Comparison of ENCODE assay signal across 9 mouse cellular contexts in the genomic region with DNA sequence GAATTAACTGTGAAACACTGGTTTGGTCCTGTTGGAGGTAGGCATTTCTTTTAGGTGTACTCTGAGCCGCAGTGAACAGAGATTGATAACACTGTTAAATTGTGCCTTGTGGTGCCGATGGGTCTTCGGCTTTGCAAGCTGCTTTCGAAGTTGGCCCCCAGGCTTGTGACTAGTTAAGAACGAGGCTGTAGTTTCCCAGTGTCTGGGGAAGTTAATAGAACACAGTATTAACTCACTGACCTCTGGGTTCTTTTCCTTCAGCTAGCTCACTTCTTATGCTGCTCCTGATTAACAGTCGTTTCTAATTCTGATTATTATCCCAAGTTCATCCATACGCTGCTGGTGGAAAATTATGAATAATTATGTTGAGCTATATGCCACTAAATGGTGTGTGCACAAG. TPM values are rescaled to one million over a fixed set of nuclear protein-coding genes. Genes with fewer than 3 reads are reported as not detected.
DNase-seq lines count a peak whose midpoint lies in the region; ATAC-seq lines count a peak whose summit lies in the region.
"Had no signal": no experiment of that assay in that cellular context is flagged by ENCODE, and none has a peak within 500 bp of the region (broad histone marks: within the 10 kb centered on the region; RNA-seq: fewer than 3 reads in every experiment).

No protein-coding gene starts in this region.

- ATAC-seq in lung, embryonic 16.5 days (ENCODE audit: low read depth) = no peak
- ATAC-seq in hindbrain, embryonic 11.5 days (ENCODE audit: low FRiP score) = no peak
- ATAC-seq in limb, embryonic 12.5 days (ENCODE audit: insufficient number of reproducible peaks, insufficient read depth, low FRiP score, low TSS enrichment, low read depth) = no peak
- ATAC-seq in stomach, embryonic 14.5 days (ENCODE audit: insufficient number of reproducible peaks, insufficient read depth, low FRiP score, low read depth) = no peak

- H3K4me3 ChIP-seq in lung, embryonic 16.5 days (ENCODE audit: low read length) = peak overlapping the region; percentile 82
- peak overlapping the region; percentile 76 for H3K4me3 ChIP-seq in hindbrain, embryonic 11.5 days (ENCODE audit: low read depth, low read length)
- peak overlapping the region; percentile 79 for H3K4me3 ChIP-seq in limb, embryonic 12.5 days (replicated peaks)
- H3K4me3 ChIP-seq in stomach, embryonic 14.5 days (ENCODE audit: low read depth, low read length) = peak overlapping the region; percentile 71

- no peak overlapping the region for H3K27ac ChIP-seq in lung, embryonic 16.5 days (ENCODE audit: low read length)
- H3K27ac ChIP-seq in hindbrain, embryonic 11.5 days (ENCODE audit: low read depth, low read length) = no peak overlapping the region
- no peak overlapping the region for H3K27ac ChIP-seq in limb, embryonic 12.5 days
- H3K27ac ChIP-seq in stomach, embryonic 14.5 days (ENCODE audit: low read length) = no peak overlapping the region

- no peaks in the 10 kb centered on the region for H3K27me3 ChIP-seq in lung, embryonic 16.5 days (ENCODE audit: control insufficient read depth, insufficient read depth, low read depth, low read length)
- no peaks in the 10 kb centered on the region for H3K27me3 ChIP-seq in hindbrain, embryonic 11.5 days (ENCODE audit: control insufficient read depth, insufficient read depth, low read length)
- no peaks in the 10 kb centered on the region for H3K27me3 ChIP-seq in limb, embryonic 12.5 days
- H3K27me3 ChIP-seq in stomach, embryonic 14.5 days (ENCODE audit: control insufficient read depth, insufficient read depth, low read length) = no peaks in the 10 kb centered on the region

- WGBS in lung, embryonic 16.5 days = 36% methylated on average over 7 of the region's 7 CpGs
- WGBS in hindbrain, embryonic 11.5 days = 48% methylated on average over 7 of the region's 7 CpGs
- 41% methylated on average over 7 of the region's 7 CpGs for WGBS in limb, embryonic 12.5 days
- 42% methylated on average over 7 of the region's 7 CpGs for WGBS in stomach, embryonic 14.5 days

- peak overlapping the region; percentile 69 for H3K4me2 ChIP-seq in lung, embryonic 16.5 days (ENCODE audit: low read depth, low read length)
- peak overlapping the region; percentile 52 for H3K4me2 ChIP-seq in hindbrain, embryonic 11.5 days (replicated peaks; ENCODE audit: low read depth, low read length)
- H3K4me2 ChIP-seq in limb, embryonic 12.5 days = peak overlapping the region; percentile 55
- peak overlapping the region; percentile 55 for H3K4me2 ChIP-seq in stomach, embryonic 14.5 days (replicated peaks; ENCODE audit: low read depth, low read length)

- H3K36me3 ChIP-seq in lung, embryonic 16.5 days (ENCODE audit: control insufficient read depth, insufficient read depth, low read length) = peaks cover under 1% of the 10 kb centered on the region
- no peaks in the 10 kb centered on the region for H3K36me3 ChIP-seq in hindbrain, embryonic 11.5 days (ENCODE audit: control insufficient read depth, insufficient read depth, low read length)
- no peaks in the 10 kb centered on the region for H3K36me3 ChIP-seq in limb, embryonic 12.5 days
- no peaks in the 10 kb centered on the region; the same call in 1 of the 2 replicates for H3K36me3 ChIP-seq in stomach, embryonic 14.5 days (ENCODE audit: control insufficient read depth, insufficient read depth, low read length)

- DNase-seq in lung, postnatal 4 days = no peak
- peak; percentile 17 for DNase-seq in hindbrain, embryonic 11.5 days (ENCODE audit: low spot score)
- DNase-seq in right cerebral cortex, adult 18-20 months = no peak
- no peak for DNase-seq in spleen, adult 12 weeks (ENCODE audit: low spot score)
- no peak for DNase-seq in layer of hippocampus, postnatal 25 days (ENCODE audit: extremely low spot score in 1 of 2, low spot score in 1 of 2)

- peaks cover 4% of the 10 kb centered on the region; the same call in 1 of the 2 replicates for H3K4me1 ChIP-seq in lung, embryonic 16.5 days (replicated peaks; ENCODE audit: control insufficient read depth, insufficient read depth, low read length)
- H3K4me1 ChIP-seq in hindbrain, embryonic 11.5 days (replicated peaks; ENCODE audit: control insufficient read depth, insufficient read depth, low read length) = no peaks in the 10 kb centered on the region
- no peaks in the 10 kb centered on the region for H3K4me1 ChIP-seq in limb, embryonic 12.5 days (replicated peaks)
- 0 out of 2 replicates have a peak, but pooled peaks cover 5% of the 10 kb centered on the region for H3K4me1 ChIP-seq in stomach, embryonic 14.5 days (ENCODE audit: control insufficient read depth, insufficient read depth, low read length)

- no peaks in the 10 kb centered on the region for H3K9me3 ChIP-seq in lung, embryonic 16.5 days (ENCODE audit: control insufficient read depth, low read length)
- no peaks in the 10 kb centered on the region for H3K9me3 ChIP-seq in hindbrain, embryonic 11.5 days (ENCODE audit: control insufficient read depth, low read length)
- H3K9me3 ChIP-seq in limb, embryonic 12.5 days = 0 out of 2 replicates have a peak, but pooled peaks cover 3% of the 10 kb centered on the region
- H3K9me3 ChIP-seq in stomach, embryonic 14.5 days (ENCODE audit: control insufficient read depth, low read depth, low read length) = no peaks in the 10 kb centered on the region

- H3K9ac ChIP-seq in lung, embryonic 16.5 days (ENCODE audit: low read length) = peak overlapping the region; percentile 20
- peak overlapping the region; percentile 17; the same call in 1 of the 2 replicates for H3K9ac ChIP-seq in hindbrain, embryonic 11.5 days (ENCODE audit: low read depth, low read length)
- no peak overlapping the region for H3K9ac ChIP-seq in limb, embryonic 12.5 days (replicated peaks)
- peak overlapping the region; percentile 57 for H3K9ac ChIP-seq in stomach, embryonic 14.5 days (replicated peaks; ENCODE audit: low read depth, low read length)

RNA-seq across cellular contexts. Expression of a gene that starts 1.0 kb away (rescaled TPM):
- polyA plus RNA-seq in lung, embryonic 16.5 days (2015; fragmentation: Nextera tagmentation; extraction: Ambion mirVana) = 89.9 and 95.5 TPM in 2 replicates
- polyA plus RNA-seq in hindbrain, embryonic 11.5 days (2014; fragmentation: Nextera tagmentation; extraction: Ambion mirVana) = 120 and 131 TPM in 2 replicates
- polyA plus RNA-seq in limb, embryonic 12.5 days (2016; fragmentation: Nextera tagmentation; extraction: Ambion mirVana) = 52.0 and 57.9 TPM in 2 replicates
- 93.1 and 93.2 TPM in 2 replicates for polyA plus RNA-seq in stomach, embryonic 14.5 days (2014; fragmentation: Nextera tagmentation; extraction: Ambion mirVana)
- total RNA-seq in layer of hippocampus, postnatal 25 days (2021) = 100 to 1,000 TPM; 130 to 131 TPM

RNA-seq across cellular contexts. Expression of a gene that starts 40.8 kb away (rescaled TPM):
- polyA plus RNA-seq in lung, embryonic 16.5 days (2015; fragmentation: Nextera tagmentation; extraction: Ambion mirVana) = not detected in 2 replicates
- not detected in 2 replicates for polyA plus RNA-seq in hindbrain, embryonic 11.5 days (2014; fragmentation: Nextera tagmentation; extraction: Ambion mirVana)
- polyA plus RNA-seq in limb, embryonic 12.5 days (2016; fragmentation: Nextera tagmentation; extraction: Ambion mirVana) = not detected in 2 replicates
- polyA plus RNA-seq in stomach, embryonic 14.5 days (2014; fragmentation: Nextera tagmentation; extraction: Ambion mirVana) = not detected in 2 replicates
- total RNA-seq in layer of hippocampus, postnatal 25 days (2021) = not detected
- total RNA-seq: left cerebral cortex, postnatal 10 days had no signal

RNA-seq across cellular contexts. Expression of a gene that starts 48.4 kb away (rescaled TPM):
- not detected in 2 replicates for polyA plus RNA-seq in lung, embryonic 16.5 days (2015; fragmentation: Nextera tagmentation; extraction: Ambion mirVana)
- not detected in 2 replicates for polyA plus RNA-seq in hindbrain, embryonic 11.5 days (2014; fragmentation: Nextera tagmentation; extraction: Ambion mirVana)
- not detected in 2 replicates for polyA plus RNA-seq in limb, embryonic 12.5 days (2016; fragmentation: Nextera tagmentation; extraction: Ambion mirVana)
- polyA plus RNA-seq in stomach, embryonic 14.5 days (2014; fragmentation: Nextera tagmentation; extraction: Ambion mirVana) = not detected in 2 replicates
- not detected for total RNA-seq in layer of hippocampus, postnatal 25 days (2021)
- total RNA-seq: left cerebral cortex, postnatal 10 days had no signal

RNA-seq across cellular contexts. Expression of a gene that starts 58.0 kb away (rescaled TPM):
- not detected in 2 replicates for polyA plus RNA-seq in lung, embryonic 16.5 days (2015; fragmentation: Nextera tagmentation; extraction: Ambion mirVana)
- not detected in 2 replicates for polyA plus RNA-seq in hindbrain, embryonic 11.5 days (2014; fragmentation: Nextera tagmentation; extraction: Ambion mirVana)
- not detected in 2 replicates for polyA plus RNA-seq in limb, embryonic 12.5 days (2016; fragmentation: Nextera tagmentation; extraction: Ambion mirVana)
- polyA plus RNA-seq in stomach, embryonic 14.5 days (2014; fragmentation: Nextera tagmentation; extraction: Ambion mirVana) = not detected in 2 replicates
- total RNA-seq in layer of hippocampus, postnatal 25 days (2021) = not detected
- total RNA-seq: left cerebral cortex, postnatal 10 days had no signal
